In genomic region chr10:119004426-119004825, GRCm38 (mm10) we compare ENCODE assay signal across 26 mouse cellular contexts.
DNase-seq lines count a peak whose midpoint lies in the region; ATAC-seq and TF ChIP-seq lines count a peak whose summit lies in the region.
"Had no signal": no experiment of that assay in that cellular context is flagged by ENCODE, and none has a peak within 500 bp of the region (broad histone marks: within the 10 kb centered on the region; RNA-seq: fewer than 3 reads in every experiment).

No protein-coding gene starts in this region.

- no peak for TF ChIP-seq EP300 in stomach, postnatal 0 days (optimal IDR thresholded peaks at IDR 0.05)

- no peaks in the 10 kb centered on the region for H3K9me3 ChIP-seq in stomach, postnatal 0 days (ENCODE audit: control insufficient read depth, low read length)
- H3K9me3 ChIP-seq: forebrain, embryonic 10.5 days; forebrain, embryonic 13.5 days; G1E; heart, embryonic 10.5 days; heart, embryonic 13.5 days; intestine, embryonic 15.5 days had no signal

- TF ChIP-seq CTCF in stomach, postnatal 0 days (IDR thresholded peaks at IDR 0.05; ENCODE audit: low read depth) = no peak
- TF ChIP-seq CTCF in left cerebral cortex, adult 2 months (IDR thresholded peaks at IDR 0.05) = no peak

- ATAC-seq in activated CD4-positive, CD25-positive, alpha-beta regulatory T cell, adult 4 months = peak; percentile 41
- ATAC-seq in megakaryocyte, adult 5-6 weeks (ENCODE audit: poor library complexity, severe bottlenecking) = peak; percentile 36; the same call in 1 of the 2 replicates
- no peak for ATAC-seq in stomach, postnatal 0 days (ENCODE audit: low FRiP score, low TSS enrichment)
- ATAC-seq: forebrain, embryonic 13.5 days; forebrain, embryonic 16.5 days; hindbrain, postnatal 0 days had no signal

- 0 out of 2 replicates have a peak overlapping the region, but pooled peaks have one; percentile 56 for H3K27ac ChIP-seq in stomach, postnatal 0 days (replicated peaks)
- H3K27ac ChIP-seq in left cerebral cortex, adult 2 months = no peak overlapping the region
- H3K27ac ChIP-seq: forebrain, embryonic 10.5 days; forebrain, embryonic 13.5 days; heart, embryonic 10.5 days; heart, embryonic 13.5 days; hindbrain, embryonic 14.5 days; hindbrain, postnatal 0 days; intestine, embryonic 15.5 days had no signal

- no peak overlapping the region for H3K4me2 ChIP-seq in stomach, postnatal 0 days (replicated peaks; ENCODE audit: low read depth)
- H3K4me2 ChIP-seq: forebrain, embryonic 13.5 days; heart, embryonic 13.5 days; hindbrain, embryonic 14.5 days; intestine, embryonic 15.5 days had no signal

- no peak overlapping the region for H3K4me3 ChIP-seq in stomach, postnatal 0 days (ENCODE audit: low read depth, low read length)
- H3K4me3 ChIP-seq in left cerebral cortex, adult 2 months = no peak overlapping the region
- H3K4me3 ChIP-seq: forebrain, embryonic 10.5 days; forebrain, embryonic 13.5 days; heart, embryonic 10.5 days; heart, embryonic 13.5 days; intestine, embryonic 15.5 days had no signal

- H3K9ac ChIP-seq in stomach, postnatal 0 days (ENCODE audit: low read length) = no peak overlapping the region
- H3K9ac ChIP-seq: forebrain, embryonic 13.5 days; heart, embryonic 13.5 days; hindbrain, embryonic 14.5 days; intestine, embryonic 15.5 days had no signal

- DNase-seq in CD4-positive, CD25-positive, alpha-beta regulatory T cell, adult 2 months (ENCODE audit: low read depth, low spot score) = peak; percentile 51
- no peak for DNase-seq in stomach, postnatal 0 days (ENCODE audit: low spot score)
- no peak for DNase-seq in right cerebral cortex, adult 18-20 months
- no peak for DNase-seq in left cerebral cortex, adult 2 months (ENCODE audit: extremely low spot score in 1 of 2, low spot score in 2 of 2)
- no peak for DNase-seq in thymus, postnatal 4 days
- DNase-seq: B cell, adult 2 months; cerebellum, adult 18-20 months; cerebellum, adult 9-10 months; cerebellum, postnatal 14 days; gastrocnemius, postnatal 14 days; heart, adult 18-20 months; heart, postnatal 14 days; heart, postnatal 4 days had no signal

- H3K27me3 ChIP-seq in stomach, postnatal 0 days (ENCODE audit: control insufficient read depth, insufficient read depth, low read length) = no peaks in the 10 kb centered on the region
- H3K27me3 ChIP-seq: CH12.LX; forebrain, embryonic 13.5 days; heart, embryonic 13.5 days; intestine, embryonic 15.5 days; Patski had no signal

- no peaks in the 10 kb centered on the region for H3K36me3 ChIP-seq in stomach, postnatal 0 days (ENCODE audit: control insufficient read depth, insufficient read depth, low read length)
- H3K36me3 ChIP-seq: forebrain, embryonic 10.5 days; G1E; heart, embryonic 10.5 days; heart, embryonic 13.5 days; intestine, embryonic 15.5 days had no signal

- 83% methylated on average over 11 of the region's 11 CpGs for WGBS in stomach, postnatal 0 days

- intact Hi-C loops in left cerebral cortex, adult 2 months (cut with DNase I) = no loop called here

- H3K4me1 ChIP-seq in stomach, postnatal 0 days (replicated peaks; ENCODE audit: control insufficient read depth, insufficient read depth) = 0 out of 2 replicates have a peak, but pooled peaks cover 4% of the 10 kb centered on the region
- H3K4me1 ChIP-seq: forebrain, embryonic 10.5 days; forebrain, embryonic 13.5 days; heart, embryonic 13.5 days; intestine, embryonic 15.5 days had no signal
